Mouse (Mus musculus) heart, embryonic 14.5 days (tissue): ENCODE measurements at regions not wholly inside any gene's neighbourhood (a gene's known extent, or its start where the extent isn't known, plus 50 kb on each side); places are given as distances from the start of the nearest gene placed in this dataset.

ENCODE experiments used
- ATAC-seq: fragments of 200-750 bp; cut with Nextera tagmentation; 2 replicates; pipeline ENCODE4 v1.8.0; 2017; ENCODE audit warnings: low read depth, moderate TSS enrichment; ENCODE audit not compliant: insufficient number of reproducible peaks, insufficient read depth, low FRiP score
- H3K27ac ChIP-seq, 2 experiments: fragments of 200-500 bp in 1 of 2; fragments of 300-500 bp in 1 of 2; sonication (generic) in 1 of 2; replicated peaks in 1 of 2; 2 replicates each; pipeline ENCODE4 v1.5.1; 2012 to 2014; ENCODE audit warnings: low read depth in 2 of 2, low read length in 2 of 2, control low read depth in 1 of 2, mild to moderate bottlenecking in 1 of 2, mixed read lengths in 1 of 2; ENCODE audit not compliant: control insufficient read depth in 1 of 2, insufficient read depth in 1 of 2
- H3K27me3 ChIP-seq: fragments of 300-500 bp; sonication (generic); 2 replicates; pipeline ENCODE4 v1.6.1; 2014; ENCODE audit warnings: mild to moderate bottlenecking, low read length, control low read depth; ENCODE audit not compliant: control insufficient read depth, insufficient read depth
- H3K36me3 ChIP-seq: fragments of 300-500 bp; sonication (generic); 2 replicates; pipeline ENCODE4 v1.6.1; 2014; ENCODE audit warnings: mild to moderate bottlenecking, control low read depth, low read length, mixed read lengths; ENCODE audit not compliant: control insufficient read depth, insufficient read depth
- H3K4me1 ChIP-seq, 2 experiments: fragments of 200-500 bp in 1 of 2; fragments of 300-500 bp in 1 of 2; sonication (generic) in 1 of 2; 2 replicates each; pipeline ENCODE4 v1.6.1; 2012 to 2014; ENCODE audit warnings: low read length in 2 of 2, control low read depth in 1 of 2, mixed read lengths in 1 of 2; ENCODE audit not compliant: control insufficient read depth in 2 of 2, insufficient read depth in 2 of 2
- H3K4me2 ChIP-seq: fragments of 300-500 bp; sonication (generic); 2 replicates; pipeline ENCODE4 v1.6.1; 2014; ENCODE audit warnings: mild to moderate bottlenecking, low read length
- H3K4me3 ChIP-seq, 2 experiments: fragments of 200-500 bp in 1 of 2; fragments of 300-500 bp in 1 of 2; sonication (generic) in 1 of 2; 2 replicates each; pipeline ENCODE4 v1.5.1; 2012 to 2014; ENCODE audit warnings: low read length in 2 of 2, mild to moderate bottlenecking in 2 of 2, control low read depth in 1 of 2, low read depth in 1 of 2, moderate library complexity in 1 of 2; ENCODE audit not compliant: control insufficient read depth in 1 of 2, insufficient read depth in 1 of 2
- H3K9ac ChIP-seq: fragments of 300-500 bp; sonication (generic); 2 replicates; pipeline ENCODE4 v1.6.1; 2014; ENCODE audit warnings: mild to moderate bottlenecking, low read length
- H3K9me3 ChIP-seq: fragments of 300-500 bp; sonication (generic); 2 replicates; pipeline ENCODE4 v1.6.1; 2016; ENCODE audit warnings: low read length, control low read depth; ENCODE audit not compliant: control insufficient read depth
- WGBS: fragments of 180-500 bp; shearing (Covaris S2); extraction: QIAGEN DNeasy Blood & Tissue Kit; methylation state at CpG from one replicate; pipeline ENCODE4 v1.1.7; 2014; 5-methylcytosine and 5-hydroxymethylcytosine counted together

- 78% methylated on average over 3 of the region's 3 CpGs for WGBS
- no peak for ATAC-seq
Measured at GRCm38 (mm10) chr8:64445366-64445765, 239.3 kb upstream of the Tll1 start.

GRCm38 (mm10) chr8:64444429-64444828 lies 238.4 kb upstream of the Tll1 start:
- Histone ChIP-seq H3K4me2 (no peak overlapping the region), H3K36me3 (no peaks in the 10 kb centered on the region), H3K27me3 (no peaks in the 10 kb centered on the region), H3K9ac (no peak overlapping the region), H3K4me3 (no peak overlapping the region), H3K9me3 (no peaks in the 10 kb centered on the region), H3K4me1 (no peaks in the 10 kb centered on the region), H3K27ac (no peak overlapping the region)
- WGBS, result 76% methylated on average over 5 of the region's 5 CpGs
- ATAC-seq, result no peak

More at GRCm38 (mm10) chr8:64445366-64445765, 239.3 kb upstream of the Tll1 start:
- H3K4me2 ChIP-seq, result no peak overlapping the region
- no peak overlapping the region for H3K4me3 ChIP-seq
- H3K9me3 ChIP-seq, result no peaks in the 10 kb centered on the region
- H3K9ac ChIP-seq, result no peak overlapping the region
- no peaks in the 10 kb centered on the region for H3K4me1 ChIP-seq
- no peaks in the 10 kb centered on the region for H3K36me3 ChIP-seq
- H3K27ac ChIP-seq, result no peak overlapping the region
- H3K27me3 ChIP-seq, result no peaks in the 10 kb centered on the region

GRCm38 (mm10) chr8:64438489-64438888 lies 232.4 kb upstream of the Tll1 start:
- Histone ChIP-seq H3K9ac (no peak overlapping the region), H3K36me3 (no peaks in the 10 kb centered on the region), H3K27ac (no peak overlapping the region), H3K9me3 (no peaks in the 10 kb centered on the region), H3K4me1 (no peaks in the 10 kb centered on the region), H3K27me3 (no peaks in the 10 kb centered on the region), H3K4me3 (no peak overlapping the region), H3K4me2 (no peak overlapping the region)
- no peak for ATAC-seq
- WGBS, result 89% methylated on average over 5 of the region's 5 CpGs

GRCm38 (mm10) chr8:64434648-64435047 lies 228.6 kb upstream of the Tll1 start:
- H3K4me3 ChIP-seq, result no peak overlapping the region
- WGBS, result 83% methylated on average over 7 of the region's 7 CpGs
- no peak overlapping the region for H3K4me2 ChIP-seq
- H3K9me3 ChIP-seq, result no peaks in the 10 kb centered on the region
- H3K27me3 ChIP-seq, result no peaks in the 10 kb centered on the region
- H3K27ac ChIP-seq, result no peak overlapping the region
- ATAC-seq, result no peak
- no peaks in the 10 kb centered on the region for H3K4me1 ChIP-seq
- no peaks in the 10 kb centered on the region for H3K36me3 ChIP-seq
- no peak overlapping the region for H3K9ac ChIP-seq

GRCm38 (mm10) chr8:64422850-64423214 lies 216.8 kb upstream of the Tll1 start:
- Histone ChIP-seq H3K9me3 (no peaks in the 10 kb centered on the region), H3K4me1 (peaks cover 0 to 3% of the 10 kb centered on the region in 2 experiments; a peak in 2 of 4 replicates), H3K27me3 (no peaks in the 10 kb centered on the region), H3K4me3 (no peak overlapping the region), H3K36me3 (no peaks in the 10 kb centered on the region), H3K9ac (no peak overlapping the region), H3K27ac (no peak overlapping the region), H3K4me2 (no peak overlapping the region)
- no peak for ATAC-seq
- 76% methylated on average over 4 of the region's 4 CpGs for WGBS

GRCm38 (mm10) chr8:64422200-64422849 lies 216.3 kb upstream of the Tll1 start:
- H3K4me1 ChIP-seq, result peaks cover 0 to 3% of the 10 kb centered on the region in 2 experiments; a peak in 2 of 4 replicates
- H3K9me3 ChIP-seq, result no peaks in the 10 kb centered on the region
- ATAC-seq, result no peak
- H3K27ac ChIP-seq, result no peak overlapping the region
- H3K36me3 ChIP-seq, result no peaks in the 10 kb centered on the region
- no peak overlapping the region for H3K4me2 ChIP-seq
- no peak overlapping the region for H3K9ac ChIP-seq
- H3K27me3 ChIP-seq, result no peaks in the 10 kb centered on the region
- WGBS, result 53% methylated on average over 8 of the region's 8 CpGs
- no peak overlapping the region for H3K4me3 ChIP-seq

DNA sequence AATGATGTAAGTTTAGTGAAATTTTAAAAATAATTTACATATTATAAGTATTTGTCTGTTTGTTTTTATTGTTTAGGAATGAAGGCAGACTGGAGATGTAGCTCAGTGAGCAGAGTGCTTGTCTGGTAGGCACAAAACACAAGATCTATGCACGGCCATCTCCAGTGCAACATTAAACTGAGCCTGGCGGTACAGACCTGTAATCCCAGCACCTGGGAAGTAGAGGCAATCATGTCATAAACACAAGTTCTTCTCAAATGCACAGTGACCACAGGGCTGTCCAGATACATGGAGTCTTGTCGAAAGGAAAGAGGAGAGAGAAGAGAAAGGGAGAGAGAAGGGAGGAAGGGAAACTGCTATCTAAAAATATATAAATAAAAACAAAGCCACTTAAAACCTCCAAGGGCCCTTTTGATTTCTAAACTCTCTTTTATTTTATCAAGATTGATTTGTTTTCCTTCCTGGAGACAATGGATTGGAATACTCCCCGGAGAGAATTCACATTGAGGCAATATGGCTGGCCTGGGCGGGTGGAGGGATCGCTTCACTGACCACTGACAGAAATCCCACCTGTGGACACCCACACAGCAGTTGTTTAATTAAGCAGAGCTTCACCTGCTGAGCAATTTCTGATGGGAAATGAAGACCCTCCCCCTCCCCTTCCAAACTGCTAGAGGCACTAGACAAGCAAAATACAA lies 215.6 kb upstream of the Tll1 start:
- H3K4me3 ChIP-seq, result no peak overlapping the region
- no peak overlapping the region for H3K27ac ChIP-seq
- no peaks in the 10 kb centered on the region for H3K36me3 ChIP-seq
- 82% methylated on average over 6 of the region's 6 CpGs for WGBS
- H3K4me1 ChIP-seq, result peaks cover 0 to 3% of the 10 kb centered on the region in 2 experiments; a peak in 2 of 4 replicates
- no peak overlapping the region for H3K4me2 ChIP-seq
- no peak for ATAC-seq
- no peaks in the 10 kb centered on the region for H3K9me3 ChIP-seq
- no peak overlapping the region for H3K9ac ChIP-seq
- H3K27me3 ChIP-seq, result no peaks in the 10 kb centered on the region
